Mouse (Mus musculus): ENCODE results near the gene Fam45a. TPM values are rescaled to one million over a fixed set of nuclear protein-coding genes. Genes with fewer than 3 reads are reported as not detected.
A peak's percentile ranks its signal among the peaks of the same experiment; 100 is the strongest.

Fam45a gene
- polyA plus RNA-seq (2012), result 2.2 and 3.7 TPM in 2 replicates

DNA sequence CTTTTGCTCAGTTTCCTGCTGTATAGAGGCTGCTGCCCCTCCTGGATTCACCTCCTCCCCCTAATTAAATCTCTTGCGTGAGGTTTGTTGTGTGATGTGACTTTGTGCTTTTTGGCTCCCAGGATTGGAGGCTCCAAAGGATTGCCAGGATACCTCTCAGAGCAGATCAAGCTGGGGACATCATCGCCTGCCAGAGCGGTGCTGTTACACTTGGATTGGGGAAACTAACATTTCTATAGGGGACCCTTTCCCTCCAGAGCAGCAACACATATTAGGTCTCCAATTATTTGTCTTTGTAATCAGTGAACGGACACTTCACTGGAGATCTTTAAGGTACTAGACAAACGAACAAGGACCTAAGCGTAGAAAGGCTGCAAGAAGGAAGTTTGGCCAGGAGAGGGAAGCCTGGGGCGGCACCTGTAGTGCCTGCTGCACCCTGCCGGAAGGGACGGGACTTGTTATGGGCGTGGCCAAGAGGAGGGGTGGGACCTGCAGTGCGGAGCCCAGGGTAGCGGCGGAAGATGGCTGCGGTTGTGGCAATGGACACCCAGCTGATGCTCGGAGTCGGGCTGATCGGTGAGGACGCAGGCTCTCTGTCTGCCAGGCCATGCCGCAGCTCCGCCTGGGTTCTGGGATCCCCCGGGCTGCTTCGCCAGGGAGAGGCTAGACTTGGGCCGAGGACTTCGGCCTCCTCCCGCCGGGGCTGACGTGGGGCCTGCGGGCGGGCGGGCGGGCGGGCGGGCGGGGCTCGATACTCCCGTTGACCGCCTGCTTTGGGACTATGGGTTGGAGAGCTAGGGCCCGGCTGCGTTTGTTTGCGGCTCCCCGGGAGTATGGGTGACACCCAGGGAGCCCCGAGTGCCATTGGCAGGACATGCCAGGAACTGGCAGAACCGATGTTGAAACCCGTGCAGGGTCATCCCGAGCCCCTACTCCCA, at the start of gene Fam45a:
Fam45a (plus strand) TSS at position 488 of the 938 bp plus-strand sequence.
- TF ChIP-seq GATA1 (IDR thresholded peaks at IDR 0.05; ENCODE audit: low read length), result no peak

DNA sequence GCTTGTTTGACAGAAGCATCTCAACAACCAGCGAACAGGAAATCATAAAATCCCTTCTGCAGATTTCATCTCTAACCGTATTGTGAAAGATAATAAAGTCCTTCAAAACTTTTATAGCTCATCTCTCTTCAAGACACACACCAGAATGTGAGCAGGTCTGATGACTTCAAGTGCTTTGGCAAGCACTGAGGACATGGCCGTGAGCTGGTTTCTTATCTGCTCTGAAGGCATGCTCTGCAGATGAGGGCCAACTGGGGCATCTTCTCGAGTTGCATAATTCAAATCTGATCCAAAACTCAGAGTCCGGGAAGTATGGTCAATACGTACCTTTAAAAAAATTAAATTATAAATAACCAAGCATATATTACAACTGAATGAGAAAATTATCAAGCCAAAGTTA, 38.0 kb upstream of the Fam45a start:
- no peak for TF ChIP-seq GATA1 (IDR thresholded peaks at IDR 0.05; ENCODE audit: low read length)

DNA sequence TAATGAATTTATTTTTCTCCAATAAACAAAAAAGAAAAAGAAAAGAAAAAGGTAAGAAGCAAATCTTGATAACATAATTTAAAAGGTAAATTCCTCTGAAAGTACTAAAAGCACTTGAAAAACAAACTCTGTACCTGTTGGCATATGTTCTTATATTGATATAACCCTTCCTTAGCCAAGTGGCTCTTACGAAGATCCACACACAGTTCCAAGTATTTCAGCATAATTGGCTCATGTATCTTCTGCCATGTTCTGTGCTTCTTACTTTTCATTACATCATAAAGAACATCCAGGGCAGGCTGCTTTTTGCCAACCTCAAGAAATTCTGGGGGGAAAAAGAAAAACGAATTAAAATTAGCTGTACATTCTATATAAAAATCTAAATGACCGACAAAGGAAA, 29.4 kb upstream of the Fam45a start:
- no peak for TF ChIP-seq GATA1 (IDR thresholded peaks at IDR 0.05; ENCODE audit: low read length)

DNA sequence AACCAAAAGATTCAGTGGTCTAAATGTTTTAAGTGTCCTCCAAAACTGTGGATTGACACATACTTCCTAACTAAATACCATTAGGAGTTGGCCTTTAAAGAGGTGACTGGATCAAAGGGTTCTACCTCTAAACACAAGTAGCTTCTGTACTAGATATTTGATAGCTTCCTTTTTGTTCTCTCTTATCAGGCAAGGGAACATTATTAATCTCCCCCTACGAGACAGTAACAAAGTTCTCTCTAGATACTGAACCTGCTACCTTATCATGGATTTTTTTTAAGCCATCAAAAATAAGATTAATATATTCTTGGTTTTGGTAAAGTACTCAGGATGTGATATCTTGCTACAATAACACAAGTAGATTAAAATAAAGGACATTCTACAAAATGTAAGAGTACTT, 26.7 kb upstream of the Fam45a start:
- TF ChIP-seq GATA1 (IDR thresholded peaks at IDR 0.05; ENCODE audit: low read length), result no peak

DNA sequence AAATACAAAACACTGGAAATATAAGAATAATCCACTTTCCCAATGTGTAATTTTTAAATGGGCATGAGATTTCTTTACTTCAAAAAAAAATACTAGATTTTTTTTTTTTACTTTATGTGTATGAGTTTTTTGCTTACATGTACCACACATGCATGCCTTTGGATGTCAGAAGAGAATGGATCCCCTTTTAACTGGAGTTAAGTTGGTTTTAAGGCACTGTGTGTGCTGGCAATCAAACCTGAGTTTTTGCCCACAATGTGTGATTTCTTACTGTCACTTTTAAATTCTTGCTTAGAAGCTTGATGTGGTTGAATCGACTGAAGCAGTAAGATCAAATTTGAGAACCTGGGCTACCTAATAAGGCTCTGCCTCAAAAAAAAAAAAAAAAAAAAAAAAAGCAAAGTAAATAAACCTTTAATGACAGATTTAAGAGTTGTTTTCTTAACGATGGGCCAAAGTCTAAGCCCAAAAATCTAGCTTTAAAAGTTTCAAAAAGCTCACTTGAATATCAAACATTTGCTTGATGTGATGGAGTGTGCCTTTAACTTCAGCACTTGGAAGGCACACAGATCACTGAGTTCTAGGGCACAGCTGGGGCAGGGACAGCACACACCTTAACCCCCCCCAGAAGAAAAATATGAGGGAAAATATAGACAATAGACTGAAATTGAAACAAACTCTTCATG, 23.8 kb upstream of the Fam45a start:
- no peak for TF ChIP-seq GATA1 (IDR thresholded peaks at IDR 0.05; ENCODE audit: low read length)

DNA sequence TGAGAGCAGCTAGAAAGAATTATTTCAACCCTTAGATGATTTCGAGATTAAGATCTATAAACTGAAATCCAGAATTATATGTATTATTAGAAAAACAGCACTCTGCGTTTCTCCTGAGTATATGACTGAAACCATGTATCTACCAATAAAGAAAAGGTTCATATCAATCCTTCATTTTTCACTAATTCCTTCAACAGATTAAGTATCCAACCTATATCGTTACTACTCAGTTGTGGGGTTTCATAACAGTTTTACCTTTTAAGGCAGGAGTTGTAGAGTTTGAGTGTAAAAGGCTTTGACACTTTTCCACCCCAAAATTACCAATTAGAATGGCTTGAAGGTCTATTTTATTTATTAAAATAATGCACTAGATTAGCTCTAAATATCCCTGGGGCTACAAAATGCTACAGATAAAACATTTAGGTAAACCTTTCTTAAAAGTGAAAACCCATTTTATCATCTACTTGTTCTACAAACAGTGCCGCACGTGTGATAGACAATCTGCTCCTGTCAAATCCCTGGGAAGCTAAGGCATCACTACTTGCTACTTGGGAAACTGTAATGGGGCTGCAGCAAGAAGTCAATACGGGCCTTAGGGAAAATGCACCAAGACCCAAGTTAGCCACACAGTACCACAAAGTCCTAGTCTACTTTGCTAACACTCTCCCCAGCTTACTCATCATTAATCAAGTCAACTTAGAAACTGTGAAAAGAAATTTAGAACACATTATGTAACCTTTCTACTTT, 23.0 kb upstream of the Fam45a start:
- no peak for TF ChIP-seq GATA1 (IDR thresholded peaks at IDR 0.05; ENCODE audit: low read length)

DNA sequence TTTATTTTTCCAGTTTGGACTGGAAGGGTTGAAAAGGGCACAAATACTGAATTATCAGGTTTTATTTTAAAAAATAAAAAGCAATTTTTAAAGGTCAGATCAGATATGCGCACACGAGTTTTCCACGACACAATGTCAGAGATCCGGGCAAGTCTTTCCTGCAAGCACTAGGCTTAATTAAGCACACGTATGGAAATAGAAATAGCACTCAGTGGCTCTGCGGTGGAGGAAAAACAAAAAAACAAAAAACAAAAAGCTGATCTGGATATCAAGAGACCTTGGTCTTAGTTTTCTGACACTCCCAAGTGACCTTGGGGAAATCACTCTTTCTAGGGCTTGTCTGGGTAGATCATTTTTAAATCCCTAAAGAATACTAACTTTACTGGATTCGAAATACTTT, 21.9 kb upstream of the Fam45a start:
- no peak for TF ChIP-seq GATA1 (IDR thresholded peaks at IDR 0.05; ENCODE audit: low read length)

DNA sequence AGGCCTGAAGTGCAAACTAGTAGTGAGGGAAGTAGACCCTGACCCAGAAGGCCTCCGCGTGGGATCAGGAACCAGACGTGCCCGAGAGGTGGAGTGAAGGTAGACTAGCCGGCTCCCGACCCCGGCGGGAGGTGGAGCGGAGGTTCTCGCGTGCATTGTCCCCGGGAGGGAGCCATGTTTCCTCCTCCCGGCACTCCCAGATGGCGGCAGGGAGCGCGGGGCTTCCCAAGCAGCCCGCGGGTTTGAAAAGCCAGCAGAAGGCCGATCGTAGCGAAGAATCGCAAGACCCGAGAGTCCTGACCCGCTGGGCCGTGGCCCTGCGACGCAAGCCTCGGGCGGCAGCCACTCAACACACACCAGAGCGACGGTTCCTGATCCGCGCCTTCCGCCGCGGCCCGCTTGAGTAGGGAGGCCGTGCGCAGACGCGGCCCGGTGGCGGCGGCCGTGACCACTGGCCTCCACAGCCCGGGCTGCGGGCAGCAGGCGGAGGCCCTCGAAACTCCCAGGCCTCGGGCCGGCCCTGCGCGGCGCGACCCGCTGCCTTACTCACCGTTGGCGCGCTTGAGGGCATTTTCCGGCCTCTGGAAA, 21.4 kb upstream of the Fam45a start:
- no peak for TF ChIP-seq GATA1 (IDR thresholded peaks at IDR 0.05; ENCODE audit: low read length)

DNA sequence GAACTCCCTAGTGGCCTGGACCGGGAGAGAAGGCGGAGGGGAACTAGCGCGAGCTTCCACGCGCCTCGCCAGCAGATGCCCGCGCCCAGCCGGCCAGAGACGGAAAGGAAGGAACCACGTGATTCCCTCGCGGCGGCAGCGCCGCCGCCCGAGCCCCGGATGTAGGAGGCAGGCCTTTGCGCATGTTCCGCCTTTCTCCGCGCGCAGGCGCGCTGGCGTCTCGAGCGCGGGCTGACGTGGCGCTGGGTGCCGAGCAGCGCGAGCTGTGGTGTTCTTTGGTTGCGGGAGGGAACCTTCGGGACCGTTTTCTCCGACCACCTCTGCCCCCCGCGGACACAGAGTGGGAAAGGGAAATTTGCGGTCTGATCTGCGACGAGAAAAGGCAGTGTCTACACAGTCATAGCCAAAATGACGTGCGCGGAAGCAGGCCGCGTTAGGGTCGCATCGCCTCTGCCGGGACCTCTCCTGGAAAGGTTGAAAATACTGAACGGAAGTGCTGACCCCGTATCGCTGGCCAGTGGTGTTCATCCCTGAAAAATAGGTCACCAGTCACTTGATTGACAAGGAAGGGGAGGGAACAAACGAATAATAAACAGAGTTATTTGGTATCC, 20.7 kb upstream of the Fam45a start, which contains the start of gene Eif3a:
Eif3a (minus strand) TSS at position 108 of the 611 bp plus-strand sequence.
- no peak for TF ChIP-seq GATA1 (IDR thresholded peaks at IDR 0.05; ENCODE audit: low read length)

DNA sequence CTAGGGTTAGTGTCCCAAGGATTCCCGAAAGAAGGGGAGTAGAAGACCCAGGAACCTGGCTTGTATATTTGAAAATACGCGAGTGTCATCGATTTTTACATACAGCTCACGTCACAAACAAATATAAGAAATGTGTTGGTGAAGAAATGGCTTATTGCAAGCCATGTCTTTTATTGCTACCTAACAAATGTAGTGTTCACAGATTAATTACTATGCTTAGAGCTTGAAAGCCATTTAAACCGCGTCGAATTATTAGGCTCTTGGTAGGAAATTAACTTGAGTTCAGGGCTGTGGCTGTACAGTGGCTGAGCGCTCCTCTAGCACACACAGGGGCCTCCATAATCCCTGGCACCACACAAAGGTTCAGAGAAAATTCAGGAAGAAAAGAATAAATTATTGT, 20.2 kb upstream of the Fam45a start:
- TF ChIP-seq GATA1 (IDR thresholded peaks at IDR 0.05; ENCODE audit: low read length), result no peak

DNA sequence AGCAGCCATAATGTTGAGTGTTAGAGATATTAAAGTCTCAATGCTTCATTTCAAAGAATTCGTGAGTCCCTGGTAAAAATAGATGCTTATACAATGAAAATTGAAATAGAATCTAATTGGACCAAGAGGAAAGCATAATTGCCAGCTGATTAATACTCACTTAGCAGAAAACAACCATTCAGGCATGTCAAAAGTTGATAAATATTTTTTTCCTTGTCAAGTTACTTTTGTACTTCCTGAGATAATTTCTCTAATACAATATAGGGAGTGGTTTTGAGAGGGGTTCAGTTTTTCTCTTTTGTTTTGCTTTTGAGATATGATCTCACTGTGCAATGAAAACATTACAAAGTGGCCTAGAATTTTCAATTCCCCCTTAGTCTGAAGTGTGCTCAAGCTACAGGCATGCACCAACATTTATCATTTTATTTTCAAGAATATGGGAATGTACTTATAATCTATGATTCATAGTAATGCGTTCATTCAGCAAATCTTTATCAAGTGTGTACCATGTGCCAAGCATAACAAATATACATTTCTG, 18.1 kb upstream of the Fam45a start:
- TF ChIP-seq GATA1 (IDR thresholded peaks at IDR 0.05; ENCODE audit: low read length), result no peak

DNA sequence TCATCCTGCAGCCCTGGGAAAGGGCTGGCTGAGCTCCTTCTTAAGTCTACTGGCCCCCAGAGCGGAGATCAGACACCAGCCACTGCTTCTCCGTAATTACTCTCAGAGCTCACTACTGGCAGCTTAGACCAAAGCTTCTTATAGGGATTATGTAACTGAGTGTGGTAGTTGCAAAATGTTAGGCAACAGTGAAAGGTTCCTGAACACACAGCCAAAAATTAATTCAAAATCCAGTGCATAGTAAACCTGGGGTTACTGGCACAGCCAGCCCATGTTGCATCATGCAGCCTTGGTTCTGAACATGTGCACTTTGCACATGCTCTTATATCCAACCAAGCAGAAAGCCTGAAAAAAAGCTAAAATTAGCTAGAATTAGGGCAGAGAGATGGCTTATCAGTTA, 16.1 kb upstream of the Fam45a start:
- no peak for TF ChIP-seq GATA1 (IDR thresholded peaks at IDR 0.05; ENCODE audit: low read length)

DNA sequence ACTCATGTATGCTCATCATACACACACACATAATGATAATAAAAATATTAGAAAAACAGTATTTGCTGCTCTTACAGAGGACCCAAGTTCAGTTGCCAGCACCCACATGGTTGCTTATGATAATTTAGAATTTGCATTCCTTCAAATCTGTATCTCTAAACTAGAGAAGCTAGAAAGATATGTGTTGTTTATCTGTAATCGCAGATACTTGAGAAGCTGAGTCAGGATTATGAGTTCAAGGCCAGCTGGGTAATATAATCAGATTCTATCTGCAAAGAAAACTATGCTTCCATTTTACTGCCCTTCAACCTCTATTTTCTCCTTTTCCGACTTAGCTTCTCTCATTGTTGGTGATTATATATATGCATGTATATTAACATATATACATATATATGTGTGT, 14.0 kb upstream of the Fam45a start:
- no peak for TF ChIP-seq GATA1 (IDR thresholded peaks at IDR 0.05; ENCODE audit: low read length)

DNA sequence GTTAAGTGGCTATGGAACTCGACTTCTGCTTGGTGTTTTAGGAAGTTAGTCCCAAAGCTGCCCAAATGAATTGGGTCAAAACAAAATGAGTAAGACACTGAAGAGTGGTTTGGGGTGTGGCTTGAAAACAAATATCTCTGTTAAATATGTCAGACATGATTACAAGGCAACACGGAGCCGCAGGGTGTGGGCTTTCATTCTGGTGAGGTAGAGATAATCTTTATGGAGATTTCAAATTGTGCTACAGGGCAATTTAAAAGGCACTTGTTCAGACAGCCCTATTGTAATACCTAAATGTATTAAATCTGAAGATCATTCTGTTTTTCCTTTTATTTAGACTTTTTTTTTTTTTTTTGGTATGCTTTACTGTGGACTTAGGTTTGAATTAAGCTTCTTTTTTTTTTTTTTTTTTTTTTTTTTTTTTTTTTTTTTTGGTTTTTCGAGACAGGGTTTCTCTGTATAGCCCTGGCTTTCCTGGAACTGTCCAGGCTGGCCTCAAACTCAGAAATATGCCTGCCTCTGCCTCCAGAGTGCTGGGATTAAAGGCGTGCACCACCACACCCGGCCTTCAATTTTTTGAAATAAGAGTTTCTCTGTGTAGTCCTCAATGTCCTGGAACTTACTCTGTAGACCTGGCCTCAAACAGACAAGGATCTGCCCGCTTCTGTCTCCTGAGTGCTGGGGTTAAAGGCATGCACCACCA, 11.4 kb upstream of the Fam45a start:
- TF ChIP-seq GATA1 (IDR thresholded peaks at IDR 0.05; ENCODE audit: low read length), result peak; percentile 93

All from G1E-ER4 (cell line).